Mouse (Mus musculus) heart, embryonic 12.5 days (tissue): ENCODE measurements at regions not wholly inside any gene's neighbourhood (a gene's known extent, or its start where the extent isn't known, plus 50 kb on each side); places are given as distances from the start of the nearest gene placed in this dataset.

ENCODE experiments used
- ATAC-seq: fragments of 200-750 bp; cut with Nextera tagmentation; 2 replicates; pipeline ENCODE4 v1.8.0; 2017; ENCODE audit warnings: moderate TSS enrichment, moderate library complexity; ENCODE audit not compliant: insufficient number of reproducible peaks, low FRiP score
- H3K27ac ChIP-seq: fragments of 300-500 bp; sonication (generic); 2 replicates; pipeline ENCODE4 v1.5.1; 2016; ENCODE audit warnings: mild to moderate bottlenecking, moderate library complexity; ENCODE audit not compliant: poor library complexity, severe bottlenecking
- H3K27me3 ChIP-seq: fragments of 300-500 bp; sonication (generic); replicated peaks from 2 replicates; pipeline ENCODE4 v1.6.1; 2016; ENCODE audit warnings: mild to moderate bottlenecking, moderate library complexity
- H3K36me3 ChIP-seq: fragments of 300-500 bp; sonication (generic); 2 replicates; pipeline ENCODE4 v1.6.1; 2016; ENCODE audit warnings: mild to moderate bottlenecking, moderate library complexity
- H3K4me1 ChIP-seq: fragments of 300-500 bp; sonication (generic); replicated peaks from 2 replicates; pipeline ENCODE4 v1.6.1; 2016; ENCODE audit warnings: mild to moderate bottlenecking
- H3K4me2 ChIP-seq: fragments of 300-500 bp; sonication (generic); 2 replicates; pipeline ENCODE4 v1.6.1; 2016; ENCODE audit warnings: mild to moderate bottlenecking, moderate library complexity
- H3K4me3 ChIP-seq: fragments of 300-500 bp; sonication (generic); 2 replicates; pipeline ENCODE4 v1.5.1; 2016; ENCODE audit warnings: mild to moderate bottlenecking
- H3K9ac ChIP-seq: fragments of 300-500 bp; sonication (generic); 2 replicates; pipeline ENCODE4 v1.6.1; 2016; ENCODE audit warnings: mild to moderate bottlenecking, moderate library complexity
- H3K9me3 ChIP-seq: fragments of 300-500 bp; sonication (generic); replicated peaks from 2 replicates; pipeline ENCODE4 v1.6.1; 2016; ENCODE audit warnings: mild to moderate bottlenecking, moderate library complexity
- WGBS: fragments of 180-500 bp; shearing (Covaris S2); methylation state at CpG from one replicate; pipeline ENCODE4 v1.1.7; 2016; 5-methylcytosine and 5-hydroxymethylcytosine counted together

GRCm38 (mm10) chr4:9057676-9058075 lies 818.8 kb upstream of the Car8 start:
- Histone ChIP-seq H3K9me3 (no peaks in the 10 kb centered on the region), H3K27ac (no peak overlapping the region), H3K4me2 (no peak overlapping the region), H3K27me3 (no peaks in the 10 kb centered on the region), H3K4me3 (no peak overlapping the region), H3K9ac (no peak overlapping the region), H3K36me3 (no peaks in the 10 kb centered on the region), H3K4me1 (peaks cover 32% of the 10 kb centered on the region)
- WGBS, result 63% methylated on average over 4 of the region's 4 CpGs
- no peak for ATAC-seq

GRCm38 (mm10) chr4:9057113-9057512 lies 818.3 kb upstream of the Car8 start:
- no peaks in the 10 kb centered on the region for H3K9me3 ChIP-seq
- H3K9ac ChIP-seq, result no peak overlapping the region
- H3K27me3 ChIP-seq, result no peaks in the 10 kb centered on the region
- H3K4me3 ChIP-seq, result no peak overlapping the region
- no peak for ATAC-seq
- H3K27ac ChIP-seq, result no peak overlapping the region
- no peaks in the 10 kb centered on the region for H3K36me3 ChIP-seq
- peaks cover 32% of the 10 kb centered on the region for H3K4me1 ChIP-seq
- WGBS, result 79% methylated on average over 7 of the region's 7 CpGs
- H3K4me2 ChIP-seq, result no peak overlapping the region

- Histone ChIP-seq H3K4me3 (no peak overlapping the region), H3K4me1 (peaks cover 32% of the 10 kb centered on the region), H3K36me3 (no peaks in the 10 kb centered on the region), H3K9ac (no peak overlapping the region), H3K9me3 (no peaks in the 10 kb centered on the region), H3K4me2 (no peak overlapping the region), H3K27ac (no peak overlapping the region), H3K27me3 (no peaks in the 10 kb centered on the region)
- no peak for ATAC-seq
- WGBS, result 76% methylated on average over 4 of the region's 4 CpGs
Observed at GRCm38 (mm10) chr4:9055876-9056275, 817.0 kb upstream of the Car8 start.

- H3K4me3 ChIP-seq, result no peak overlapping the region
- H3K9ac ChIP-seq, result no peak overlapping the region
- H3K36me3 ChIP-seq, result no peaks in the 10 kb centered on the region
- no peak overlapping the region for H3K4me2 ChIP-seq
- WGBS, result 64% methylated on average over 9 of the region's 9 CpGs
- no peaks in the 10 kb centered on the region for H3K27me3 ChIP-seq
- no peak for ATAC-seq
- H3K9me3 ChIP-seq, result no peaks in the 10 kb centered on the region
- H3K4me1 ChIP-seq, result peaks cover 28% of the 10 kb centered on the region
- H3K27ac ChIP-seq, result no peak overlapping the region
Observed at GRCm38 (mm10) chr4:9055266-9055820, 816.5 kb upstream of the Car8 start.

- no peaks in the 10 kb centered on the region for H3K36me3 ChIP-seq
- 0 out of 2 replicates have a peak, but pooled peaks cover 6% of the 10 kb centered on the region for H3K4me1 ChIP-seq
- no peaks in the 10 kb centered on the region for H3K9me3 ChIP-seq
- H3K27me3 ChIP-seq, result 0 out of 2 replicates have a peak, but pooled peaks cover 2% of the 10 kb centered on the region
- WGBS, result 71% methylated on average over 1 of the region's 1 CpGs
- no peak overlapping the region for H3K27ac ChIP-seq
- H3K9ac ChIP-seq, result no peak overlapping the region
- no peak overlapping the region for H3K4me2 ChIP-seq
- no peak for ATAC-seq
- no peak overlapping the region for H3K4me3 ChIP-seq
Observed at GRCm38 (mm10) chr4:9048817-9049216, 810.0 kb upstream of the Car8 start.

GRCm38 (mm10) chr4:9047151-9047550 lies 808.3 kb upstream of the Car8 start:
- Histone ChIP-seq H3K27ac (no peak overlapping the region), H3K27me3 (0 out of 2 replicates have a peak, but pooled peaks cover 2% of the 10 kb centered on the region), H3K9me3 (no peaks in the 10 kb centered on the region), H3K9ac (no peak overlapping the region), H3K4me3 (no peak overlapping the region), H3K36me3 (no peaks in the 10 kb centered on the region), H3K4me1 (0 out of 2 replicates have a peak, but pooled peaks cover 6% of the 10 kb centered on the region), H3K4me2 (no peak overlapping the region)
- no peak for ATAC-seq
- 38% methylated on average over 4 of the region's 4 CpGs for WGBS

GRCm38 (mm10) chr4:9046436-9046835 lies 807.6 kb upstream of the Car8 start:
- H3K4me2 ChIP-seq, result no peak overlapping the region
- H3K27me3 ChIP-seq, result 0 out of 2 replicates have a peak, but pooled peaks cover 2% of the 10 kb centered on the region
- ATAC-seq, result no peak
- no peaks in the 10 kb centered on the region for H3K9me3 ChIP-seq
- peaks cover 12% of the 10 kb centered on the region; the same call in 1 of the 2 replicates for H3K4me1 ChIP-seq
- 76% methylated on average over 14 of the region's 14 CpGs for WGBS
- no peak overlapping the region for H3K27ac ChIP-seq
- H3K4me3 ChIP-seq, result no peak overlapping the region
- no peak overlapping the region for H3K9ac ChIP-seq
- no peaks in the 10 kb centered on the region for H3K36me3 ChIP-seq

GRCm38 (mm10) chr4:9046030-9046429 lies 807.2 kb upstream of the Car8 start:
- H3K36me3 ChIP-seq, result no peaks in the 10 kb centered on the region
- no peak overlapping the region for H3K9ac ChIP-seq
- no peak for ATAC-seq
- H3K27ac ChIP-seq, result no peak overlapping the region
- 78% methylated on average over 4 of the region's 4 CpGs for WGBS
- peaks cover 14% of the 10 kb centered on the region; the same call in 1 of the 2 replicates for H3K4me1 ChIP-seq
- no peak overlapping the region for H3K4me2 ChIP-seq
- 0 out of 2 replicates have a peak, but pooled peaks cover 2% of the 10 kb centered on the region for H3K27me3 ChIP-seq
- no peaks in the 10 kb centered on the region for H3K9me3 ChIP-seq
- no peak overlapping the region for H3K4me3 ChIP-seq

- Histone ChIP-seq H3K27ac (no peak overlapping the region), H3K4me2 (no peak overlapping the region), H3K4me3 (no peak overlapping the region), H3K4me1 (peaks cover 22% of the 10 kb centered on the region), H3K9ac (no peak overlapping the region), H3K27me3 (no peaks in the 10 kb centered on the region), H3K9me3 (no peaks in the 10 kb centered on the region), H3K36me3 (no peaks in the 10 kb centered on the region)
- WGBS, result 39% methylated on average over 4 of the region's 4 CpGs
- ATAC-seq, result peak; percentile 45; the same call in 1 of the 2 replicates
Observed at GRCm38 (mm10) chr4:9036005-9036404, 797.2 kb upstream of the Car8 start.

- no peak overlapping the region for H3K9ac ChIP-seq
- no peak overlapping the region for H3K27ac ChIP-seq
- no peaks in the 10 kb centered on the region for H3K27me3 ChIP-seq
- H3K36me3 ChIP-seq, result no peaks in the 10 kb centered on the region
- H3K4me2 ChIP-seq, result no peak overlapping the region
- H3K4me1 ChIP-seq, result peaks cover 22% of the 10 kb centered on the region
- H3K4me3 ChIP-seq, result no peak overlapping the region
- WGBS, result 81% methylated on average over 4 of the region's 4 CpGs
- H3K9me3 ChIP-seq, result no peaks in the 10 kb centered on the region
- ATAC-seq, result no peak
Observed at GRCm38 (mm10) chr4:9035350-9035749, 796.5 kb upstream of the Car8 start.

- H3K4me2 ChIP-seq, result no peak overlapping the region
- WGBS, result 54% methylated on average over 4 of the region's 4 CpGs
- H3K27me3 ChIP-seq, result no peaks in the 10 kb centered on the region
- H3K4me1 ChIP-seq, result peaks cover 22% of the 10 kb centered on the region
- no peak for ATAC-seq
- H3K4me3 ChIP-seq, result no peak overlapping the region
- H3K9me3 ChIP-seq, result no peaks in the 10 kb centered on the region
- no peak overlapping the region for H3K27ac ChIP-seq
- H3K36me3 ChIP-seq, result no peaks in the 10 kb centered on the region
- H3K9ac ChIP-seq, result no peak overlapping the region
Observed at GRCm38 (mm10) chr4:9034280-9034679, 795.4 kb upstream of the Car8 start.

GRCm38 (mm10) chr4:9033106-9033642 lies 794.3 kb upstream of the Car8 start:
- no peak overlapping the region for H3K9ac ChIP-seq
- no peaks in the 10 kb centered on the region for H3K27me3 ChIP-seq
- 79% methylated on average over 6 of the region's 6 CpGs for WGBS
- no peak overlapping the region for H3K4me3 ChIP-seq
- no peaks in the 10 kb centered on the region for H3K36me3 ChIP-seq
- H3K4me2 ChIP-seq, result no peak overlapping the region
- H3K4me1 ChIP-seq, result peaks cover 31% of the 10 kb centered on the region
- no peak for ATAC-seq
- no peak overlapping the region for H3K27ac ChIP-seq
- no peaks in the 10 kb centered on the region for H3K9me3 ChIP-seq
